8 mouse cellular contexts compared by ENCODE assay signal in the genomic region with DNA sequence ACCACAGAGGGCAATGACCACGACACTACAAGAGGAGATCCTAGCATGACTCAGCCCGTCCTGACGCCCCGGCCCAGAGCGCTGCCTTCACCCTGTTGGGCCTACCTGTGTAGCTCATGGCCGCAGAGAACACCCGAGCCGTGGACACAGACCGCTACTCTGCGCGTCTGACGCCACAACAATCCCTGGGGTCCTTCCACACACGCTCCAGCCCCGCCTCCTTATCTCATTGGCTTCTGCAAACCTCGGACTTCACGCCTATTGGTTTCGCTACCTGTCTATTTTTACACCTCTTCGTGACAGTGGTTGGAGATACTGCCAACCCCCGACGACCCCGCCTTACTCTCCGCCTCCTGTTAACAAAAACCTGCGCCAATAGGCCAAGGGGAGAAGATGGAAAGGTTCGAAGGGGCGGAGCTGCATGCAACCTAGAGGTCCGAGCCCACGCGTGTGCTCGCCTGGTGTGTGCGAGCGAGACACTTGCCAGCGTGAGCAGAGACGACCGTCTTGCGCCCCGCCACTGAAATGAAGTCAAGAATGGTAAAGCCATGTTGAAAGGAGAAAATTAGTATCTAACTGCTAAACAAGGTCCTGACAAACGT. TPM values are rescaled to one million over a fixed set of nuclear protein-coding genes. Genes with fewer than 3 reads are reported as not detected.
DNase-seq lines count a peak whose midpoint lies in the region; ATAC-seq and TF ChIP-seq lines count a peak whose summit lies in the region.

Gene Akap8l, minus strand, starts transcription at position 226 of the 602 bp plus-strand sequence.

- no peak for TF ChIP-seq RAD21 in CH12.LX (IDR thresholded peaks at IDR 0.05; ENCODE audit: low read depth, low read length)

- peaks cover 0 to 26% of the 10 kb centered on the region in 2 experiments; a peak in 2 of 4 replicates for H3K4me1 ChIP-seq in CH12.LX (ENCODE audit: control insufficient read depth in 1 of 2, insufficient read depth in 2 of 2)
- H3K4me1 ChIP-seq in forebrain, embryonic 11.5 days (replicated peaks; ENCODE audit: control insufficient read depth, insufficient read depth, low read length): no peaks in the 10 kb centered on the region; the same call in 1 of the 2 replicates
- peaks cover 25% of the 10 kb centered on the region for H3K4me1 ChIP-seq in heart, embryonic 16.5 days (ENCODE audit: control insufficient read depth, insufficient read depth, low read length)
- peaks cover 50% of the 10 kb centered on the region for H3K4me1 ChIP-seq in liver, embryonic 15.5 days (replicated peaks)
- H3K4me1 ChIP-seq in neural tube, embryonic 12.5 days: peaks cover 17% of the 10 kb centered on the region

- H3K36me3 ChIP-seq in CH12.LX (replicated peaks in 1 of 2; ENCODE audit: control insufficient read depth in 1 of 2, insufficient read depth in 1 of 2, low read length in 1 of 2): peaks cover 12 to 37% of the 10 kb centered on the region in 2 experiments
- H3K36me3 ChIP-seq in forebrain, embryonic 11.5 days (ENCODE audit: control insufficient read depth, insufficient read depth, low read length): peaks cover 8% of the 10 kb centered on the region
- peaks cover 8% of the 10 kb centered on the region for H3K36me3 ChIP-seq in heart, embryonic 16.5 days (ENCODE audit: control insufficient read depth, insufficient read depth)
- H3K36me3 ChIP-seq in liver, embryonic 15.5 days (replicated peaks): peaks cover 21% of the 10 kb centered on the region
- H3K36me3 ChIP-seq in neural tube, embryonic 12.5 days: peaks cover 24% of the 10 kb centered on the region

- in situ Hi-C loops in CH12.LX (cut with MboI; ENCODE audit: low pct_ligation_motif_present, low pct_unique_long_range_greater_than_20kb, low sequenced_read_pairs): no loop called here

- no peaks in the 10 kb centered on the region for H3K27me3 ChIP-seq in CH12.LX (replicated peaks)
- H3K27me3 ChIP-seq in forebrain, embryonic 11.5 days (ENCODE audit: control insufficient read depth, insufficient read depth, low read length): no peaks in the 10 kb centered on the region
- no peaks in the 10 kb centered on the region for H3K27me3 ChIP-seq in heart, embryonic 16.5 days (ENCODE audit: control insufficient read depth, insufficient read depth, low read length)
- H3K27me3 ChIP-seq in liver, embryonic 15.5 days: no peaks in the 10 kb centered on the region
- no peaks in the 10 kb centered on the region for H3K27me3 ChIP-seq in neural tube, embryonic 12.5 days (replicated peaks)

- DNase-seq in CH12.LX (ENCODE audit: extremely low read depth): peak; percentile 99
- peak; percentile 99 for DNase-seq in c-Kit-positive CD71-positive TER-119-negative erythroid progenitor cells, embryonic 14.5 days (ENCODE audit: low read depth)
- peak; percentile 95 for DNase-seq in forebrain, embryonic 11.5 days (ENCODE audit: low spot score)
- peak; percentile 96 to 99 for DNase-seq in kidney, postnatal 36 days
- DNase-seq in telencephalon, adult 2 months (ENCODE audit: low read depth, low spot score): peak; percentile 99

- H3K4me2 ChIP-seq in CH12.LX (ENCODE audit: insufficient read depth, low read depth, poor library complexity, severe bottlenecking): peak within 1 kb of the TSS; percentile 94
- peak within 1 kb of the TSS; percentile 75 for H3K4me2 ChIP-seq in forebrain, embryonic 11.5 days (ENCODE audit: low read depth, low read length, severe bottlenecking)
- H3K4me2 ChIP-seq in heart, embryonic 16.5 days (ENCODE audit: low read depth, low read length): peak within 1 kb of the TSS; percentile 78
- peak within 1 kb of the TSS; percentile 88 for H3K4me2 ChIP-seq in liver, embryonic 15.5 days
- peak within 1 kb of the TSS; percentile 82 for H3K4me2 ChIP-seq in neural tube, embryonic 12.5 days (replicated peaks)

- no peak for TF ChIP-seq CTCF in CH12.LX (conservative IDR thresholded peaks at IDR 0.05 in 1 of 2, IDR thresholded peaks at IDR 0.05 in 1 of 2; ENCODE audit: low read depth in 2 of 2, low read length in 2 of 2)

- H3K9ac ChIP-seq in CH12.LX (ENCODE audit: insufficient read depth, low read depth): peak within 1 kb of the TSS; percentile 97
- H3K9ac ChIP-seq in forebrain, embryonic 11.5 days (ENCODE audit: low read length): peak within 1 kb of the TSS; percentile 75
- peak within 1 kb of the TSS; percentile 77 for H3K9ac ChIP-seq in heart, embryonic 16.5 days (ENCODE audit: low read length)
- H3K9ac ChIP-seq in liver, embryonic 15.5 days: peak within 1 kb of the TSS; percentile 76
- H3K9ac ChIP-seq in neural tube, embryonic 12.5 days: peak within 1 kb of the TSS; percentile 74

- H3K79me2 ChIP-seq in CH12.LX (replicated peaks; ENCODE audit: control insufficient read depth, extremely low read depth, insufficient read depth, poor library complexity, severe bottlenecking): peaks cover 36% of the 10 kb centered on the region

- no peak for TF ChIP-seq EP300 in CH12.LX (IDR thresholded peaks at IDR 0.05; ENCODE audit: low read length)

- dilution Hi-C loops in CH12.LX (cut with MboI; ENCODE audit: extremely low pct_ligation_motif_present, extremely low pct_unique_long_range_greater_than_20kb, low sequenced_read_pairs): no loop called here

- ATAC-seq in forebrain, embryonic 11.5 days (replicated peaks; ENCODE audit: low FRiP score): peak; percentile 97
- ATAC-seq in heart, embryonic 16.5 days (replicated peaks; ENCODE audit: extremely low read depth, insufficient read depth, low FRiP score): peak; percentile 97
- ATAC-seq in liver, embryonic 15.5 days (ENCODE audit: insufficient read depth): peak; percentile 97
- peak; percentile 95 for ATAC-seq in neural tube, embryonic 12.5 days (ENCODE audit: low FRiP score, low read depth)

- WGBS in forebrain, embryonic 11.5 days: under 1% methylated on average over 37 of the region's 37 CpGs
- WGBS in heart, embryonic 16.5 days: under 1% methylated on average over 37 of the region's 37 CpGs
- WGBS in liver, embryonic 15.5 days (ENCODE audit: insufficient replicate concordance): under 1% methylated on average over 37 of the region's 37 CpGs
- under 1% methylated on average over 37 of the region's 37 CpGs for WGBS in neural tube, embryonic 12.5 days

- no peaks in the 10 kb centered on the region for H3K9me3 ChIP-seq in CH12.LX (replicated peaks; ENCODE audit: low read length)
- no peaks in the 10 kb centered on the region for H3K9me3 ChIP-seq in forebrain, embryonic 11.5 days (ENCODE audit: control insufficient read depth, low read length)
- H3K9me3 ChIP-seq in heart, embryonic 16.5 days (replicated peaks; ENCODE audit: control insufficient read depth, low read length): no peaks in the 10 kb centered on the region
- H3K9me3 ChIP-seq in liver, embryonic 15.5 days (replicated peaks): no peaks in the 10 kb centered on the region
- no peaks in the 10 kb centered on the region for H3K9me3 ChIP-seq in neural tube, embryonic 12.5 days

- TF ChIP-seq POLR2A in CH12.LX (IDR thresholded peaks at IDR 0.05; ENCODE audit: low read depth, low read length): peak; percentile 89

- peak within 1 kb of the TSS; percentile 65 to 97 (median 86) for H3K4me3 ChIP-seq in CH12.LX (replicated peaks in 1 of 3; ENCODE audit: low read depth in 2 of 3, low read length in 2 of 3, poor library complexity in 1 of 3)
- peak within 1 kb of the TSS; percentile 88 for H3K4me3 ChIP-seq in forebrain, embryonic 11.5 days (ENCODE audit: low read depth, low read length)
- peak within 1 kb of the TSS; percentile 64 for H3K4me3 ChIP-seq in heart, embryonic 16.5 days (ENCODE audit: low read length)
- H3K4me3 ChIP-seq in liver, embryonic 15.5 days (replicated peaks): peak within 1 kb of the TSS; percentile 91
- peak within 1 kb of the TSS; percentile 63 for H3K4me3 ChIP-seq in neural tube, embryonic 12.5 days

- peak within 1 kb of the TSS; percentile 80 for H3K27ac ChIP-seq in CH12.LX (ENCODE audit: insufficient read depth, low read depth)
- no peak within 1 kb of the TSS; the same call in 1 of the 2 replicates for H3K27ac ChIP-seq in forebrain, embryonic 11.5 days (ENCODE audit: low read depth, low read length)
- H3K27ac ChIP-seq in heart, embryonic 16.5 days (ENCODE audit: low read length): peak within 1 kb of the TSS; percentile 88
- H3K27ac ChIP-seq in liver, embryonic 15.5 days (replicated peaks): peak within 1 kb of the TSS; percentile 88
- peak within 1 kb of the TSS; percentile 60; the same call in 1 of the 2 replicates for H3K27ac ChIP-seq in neural tube, embryonic 12.5 days

TF ChIP-seq in CH12.LX, 34 proteins besides CTCF, POLR2A, EP300 and RAD21 (continues in another document):
- TF ChIP-seq MYC (IDR thresholded peaks at IDR 0.05; ENCODE audit: low read depth, low read length) (peak; percentile 36; the same call in 1 of the 2 replicates), GABPA (IDR thresholded peaks at IDR 0.05; ENCODE audit: insufficient replicate concordance, low read depth, low read length) (no peak), ZC3H11A (IDR thresholded peaks at IDR 0.05; ENCODE audit: low read depth, low read length) (no peak), E2F4 (IDR thresholded peaks at IDR 0.05; ENCODE audit: insufficient replicate concordance, low read depth, low read length) (0 out of 2 replicates have a peak, but pooled peaks have one; percentile 28), KAT2A (IDR thresholded peaks at IDR 0.05; ENCODE audit: insufficient replicate concordance, low read length) (no peak), POLR2AphosphoS2 (IDR thresholded peaks at IDR 0.05; ENCODE audit: low read depth, low read length) (peak; percentile 73; the same call in 1 of the 2 replicates), NRF1 (IDR thresholded peaks at IDR 0.05; ENCODE audit: low read depth, low read length) (peak; percentile 48; the same call in 1 of the 2 replicates), TBP (conservative IDR thresholded peaks at IDR 0.05; ENCODE audit: low read depth, low read length) (peak; percentile 88), ETS1 (conservative IDR thresholded peaks at IDR 0.05; ENCODE audit: low read depth, low read length) (no peak), MAFK (IDR thresholded peaks at IDR 0.05; ENCODE audit: insufficient replicate concordance, low read length) (no peak), SMC3 (IDR thresholded peaks at IDR 0.05; ENCODE audit: low read depth, low read length) (no peak), RCOR1 (conservative IDR thresholded peaks at IDR 0.05; ENCODE audit: low read depth, low read length) (no peak), USF2 (conservative IDR thresholded peaks at IDR 0.05; ENCODE audit: low read depth, low read length) (no peak), SIN3A (IDR thresholded peaks at IDR 0.05; ENCODE audit: low read length) (peak; percentile 90), ZNF384 (IDR thresholded peaks at IDR 0.05; ENCODE audit: low read depth, low read length) (no peak)

RNA-seq across cellular contexts. Expression of gene Akap8l, which starts in this region (rescaled TPM):
- 32.0 and 41.4 TPM in 2 replicates for total RNA-seq in CH12.LX (2012; rRNA removed)
- total RNA-seq in CH12.LX (2014; rRNA removed): 29.6 and 30.1 TPM in 2 replicates
- polyA plus RNA-seq in CH12.LX (2012; ENCODE audit: insufficient read length, low read depth): 43.4 and 51.2 TPM in 2 replicates
- polyA plus RNA-seq in forebrain, embryonic 11.5 days (2014; fragmentation: Nextera tagmentation; extraction: Ambion mirVana): 81.4 and 82.2 TPM in 2 replicates
- 99.2 and 107 TPM in 2 replicates for polyA plus RNA-seq in heart, embryonic 16.5 days (2015; fragmentation: Nextera tagmentation; extraction: Ambion mirVana)
- 36.1 and 39.1 TPM in 2 replicates for polyA plus RNA-seq in liver, embryonic 15.5 days (2015; fragmentation: Nextera tagmentation; extraction: Ambion mirVana)
- polyA plus RNA-seq in neural tube, embryonic 12.5 days (2016; fragmentation: Nextera tagmentation; extraction: Ambion mirVana): 135 and 136 TPM in 2 replicates
